Mouse (Mus musculus): ENCODE data around the gene Ctdspl. TPM values are rescaled to one million over a fixed set of nuclear protein-coding genes. Genes with fewer than 3 reads are reported as not detected.

Gene Ctdspl
- polyA plus RNA-seq, 1 experiment from 2014 or later = 4.9 TPM

- ATAC-seq (ENCODE audit: low FRiP score) = no peak
- 92% methylated on average over 8 of the region's 8 CpGs for WGBS
- Histone ChIP-seq H3K9ac (ENCODE audit: low read length) (no peak overlapping the region), H3K4me2 (no peak overlapping the region), H3K36me3 (ENCODE audit: control insufficient read depth, insufficient read depth, low read length) (no peaks in the 10 kb centered on the region), H3K9me3 (ENCODE audit: control insufficient read depth, low read length) (no peaks in the 10 kb centered on the region), H3K4me1 (ENCODE audit: control insufficient read depth, insufficient read depth, low read length) (no peaks in the 10 kb centered on the region), H3K27ac (ENCODE audit: low read depth, low read length) (no peak overlapping the region), H3K27me3 (ENCODE audit: control insufficient read depth, insufficient read depth, low read length) (no peaks in the 10 kb centered on the region), H3K4me3 (ENCODE audit: low read depth, low read length) (no peak overlapping the region)
- DNase-seq (ENCODE audit: low spot score, missing footprints) = no peak
Measured at GRCm38 (mm10) chr9:118887734-118888133, 38.5 kb upstream of the Ctdspl start.

GRCm38 (mm10) chr9:118890149-118890548, 36.1 kb upstream of the Ctdspl start:
- H3K9me3 ChIP-seq (ENCODE audit: control insufficient read depth, low read length) = no peaks in the 10 kb centered on the region
- H3K4me3 ChIP-seq (ENCODE audit: low read depth, low read length) = no peak overlapping the region
- whole genome bisulfite sequencing = 91% methylated on average over 4 of the region's 4 CpGs
- ATAC-seq (ENCODE audit: low FRiP score) (no peak), DNase-seq (ENCODE audit: low spot score, missing footprints) (no peak)
- no peak overlapping the region for H3K9ac ChIP-seq (ENCODE audit: low read length)
- H3K27me3 ChIP-seq (ENCODE audit: control insufficient read depth, insufficient read depth, low read length) = no peaks in the 10 kb centered on the region
- no peaks in the 10 kb centered on the region for H3K36me3 ChIP-seq (ENCODE audit: control insufficient read depth, insufficient read depth, low read length)
- no peaks in the 10 kb centered on the region for H3K4me1 ChIP-seq (ENCODE audit: control insufficient read depth, insufficient read depth, low read length)
- no peak overlapping the region for H3K4me2 ChIP-seq
- no peak overlapping the region for H3K27ac ChIP-seq (ENCODE audit: low read depth, low read length)

- WGBS = 72% methylated on average over 2 of the region's 2 CpGs
- Histone ChIP-seq H3K9ac (ENCODE audit: low read length) (no peak overlapping the region), H3K27ac (ENCODE audit: low read depth, low read length) (no peak overlapping the region), H3K4me2 (no peak overlapping the region), H3K4me3 (ENCODE audit: low read depth, low read length) (no peak overlapping the region), H3K4me1 (ENCODE audit: control insufficient read depth, insufficient read depth, low read length) (no peaks in the 10 kb centered on the region), H3K36me3 (ENCODE audit: control insufficient read depth, insufficient read depth, low read length) (no peaks in the 10 kb centered on the region), H3K9me3 (ENCODE audit: control insufficient read depth, low read length) (no peaks in the 10 kb centered on the region), H3K27me3 (ENCODE audit: control insufficient read depth, insufficient read depth, low read length) (no peaks in the 10 kb centered on the region)
- ATAC-seq (ENCODE audit: low FRiP score) (no peak), DNase-seq (ENCODE audit: low spot score, missing footprints) (no peak)
Measured at GRCm38 (mm10) chr9:118890645-118891044, 35.6 kb upstream of the Ctdspl start.

GRCm38 (mm10) chr9:118891068-118891467, 35.2 kb upstream of the Ctdspl start:
- Histone ChIP-seq H3K27ac (ENCODE audit: low read depth, low read length) (no peak overlapping the region), H3K27me3 (ENCODE audit: control insufficient read depth, insufficient read depth, low read length) (no peaks in the 10 kb centered on the region)

GRCm38 (mm10) chr9:118891593-118891992, 34.7 kb upstream of the Ctdspl start:
- Histone ChIP-seq H3K4me2 (no peak overlapping the region), H3K9me3 (ENCODE audit: control insufficient read depth, low read length) (no peaks in the 10 kb centered on the region), H3K4me1 (ENCODE audit: control insufficient read depth, insufficient read depth, low read length) (no peaks in the 10 kb centered on the region), H3K4me3 (ENCODE audit: low read depth, low read length) (no peak overlapping the region), H3K27me3 (ENCODE audit: control insufficient read depth, insufficient read depth, low read length) (no peaks in the 10 kb centered on the region), H3K27ac (ENCODE audit: low read depth, low read length) (no peak overlapping the region), H3K9ac (ENCODE audit: low read length) (no peak overlapping the region), H3K36me3 (ENCODE audit: control insufficient read depth, insufficient read depth, low read length) (no peaks in the 10 kb centered on the region)
- 87% methylated on average over 9 of the region's 9 CpGs for WGBS
- no peak for DNase-seq (ENCODE audit: low spot score, missing footprints)
- no peak for ATAC-seq (ENCODE audit: low FRiP score)

More at GRCm38 (mm10) chr9:118891068-118891467, 35.2 kb upstream of the Ctdspl start:
- no peaks in the 10 kb centered on the region for H3K9me3 ChIP-seq (ENCODE audit: control insufficient read depth, low read length)
- no peaks in the 10 kb centered on the region for H3K36me3 ChIP-seq (ENCODE audit: control insufficient read depth, insufficient read depth, low read length)
- no peak overlapping the region for H3K9ac ChIP-seq (ENCODE audit: low read length)
- H3K4me1 ChIP-seq (ENCODE audit: control insufficient read depth, insufficient read depth, low read length) = no peaks in the 10 kb centered on the region
- H3K4me3 ChIP-seq (ENCODE audit: low read depth, low read length) = no peak overlapping the region
- no peak overlapping the region for H3K4me2 ChIP-seq
- no peak for DNase-seq (ENCODE audit: low spot score, missing footprints)
- ATAC-seq (ENCODE audit: low FRiP score) = no peak
- 89% methylated on average over 6 of the region's 6 CpGs for WGBS

- H3K27me3 ChIP-seq (ENCODE audit: control insufficient read depth, insufficient read depth, low read length) = no peaks in the 10 kb centered on the region
- no peak overlapping the region for H3K27ac ChIP-seq (ENCODE audit: low read depth, low read length)
- H3K36me3 ChIP-seq (ENCODE audit: control insufficient read depth, insufficient read depth, low read length) = no peaks in the 10 kb centered on the region
- no peak overlapping the region for H3K4me3 ChIP-seq (ENCODE audit: low read depth, low read length)
- no peaks in the 10 kb centered on the region for H3K9me3 ChIP-seq (ENCODE audit: control insufficient read depth, low read length)
- DNase-seq (ENCODE audit: low spot score, missing footprints) = no peak
- H3K4me2 ChIP-seq = no peak overlapping the region
- H3K9ac ChIP-seq (ENCODE audit: low read length) = no peak overlapping the region
- H3K4me1 ChIP-seq (ENCODE audit: control insufficient read depth, insufficient read depth, low read length) = no peaks in the 10 kb centered on the region
- ATAC-seq (ENCODE audit: low FRiP score) = no peak
- WGBS = 83% methylated on average over 2 of the region's 2 CpGs
Measured at GRCm38 (mm10) chr9:118895101-118895500, 31.2 kb upstream of the Ctdspl start.

GRCm38 (mm10) chr9:118900677-118901076, 25.6 kb upstream of the Ctdspl start:
- no peak for DNase-seq (ENCODE audit: low spot score, missing footprints)
- H3K27me3 ChIP-seq (ENCODE audit: control insufficient read depth, insufficient read depth, low read length) = no peaks in the 10 kb centered on the region
- H3K27ac ChIP-seq (ENCODE audit: low read depth, low read length) = no peak overlapping the region
- no peak overlapping the region for H3K9ac ChIP-seq (ENCODE audit: low read length)
- no peak overlapping the region for H3K4me3 ChIP-seq (ENCODE audit: low read depth, low read length)
- no peaks in the 10 kb centered on the region for H3K9me3 ChIP-seq (ENCODE audit: control insufficient read depth, low read length)
- WGBS = 78% methylated on average over 2 of the region's 2 CpGs
- H3K4me1 ChIP-seq (ENCODE audit: control insufficient read depth, insufficient read depth, low read length) = peaks cover 4% of the 10 kb centered on the region; the same call in 1 of the 2 replicates
- ATAC-seq (ENCODE audit: low FRiP score) = no peak
- no peak overlapping the region for H3K4me2 ChIP-seq
- H3K36me3 ChIP-seq (ENCODE audit: control insufficient read depth, insufficient read depth, low read length) = no peaks in the 10 kb centered on the region

GRCm38 (mm10) chr9:118901917-118902316, 24.3 kb upstream of the Ctdspl start:
- Histone ChIP-seq H3K27ac (ENCODE audit: low read depth, low read length) (no peak overlapping the region; the same call in 1 of the 2 replicates), H3K9me3 (ENCODE audit: control insufficient read depth, low read length) (no peaks in the 10 kb centered on the region), H3K4me3 (ENCODE audit: low read depth, low read length) (no peak overlapping the region), H3K27me3 (ENCODE audit: control insufficient read depth, insufficient read depth, low read length) (no peaks in the 10 kb centered on the region), H3K4me1 (ENCODE audit: control insufficient read depth, insufficient read depth, low read length) (peaks cover 4% of the 10 kb centered on the region; the same call in 1 of the 2 replicates), H3K9ac (ENCODE audit: low read length) (no peak overlapping the region), H3K36me3 (ENCODE audit: control insufficient read depth, insufficient read depth, low read length) (no peaks in the 10 kb centered on the region), H3K4me2 (no peak overlapping the region)
- WGBS = 33% methylated on average over 6 of the region's 6 CpGs
- DNase-seq (ENCODE audit: low spot score, missing footprints) (no peak), ATAC-seq (ENCODE audit: low FRiP score) (peak; percentile 61)

GRCm38 (mm10) chr9:118907934-118908620, 18.2 kb upstream of the Ctdspl start:
- Histone ChIP-seq H3K27ac (ENCODE audit: low read depth, low read length) (no peak overlapping the region), H3K4me3 (ENCODE audit: low read depth, low read length) (no peak overlapping the region), H3K4me1 (ENCODE audit: control insufficient read depth, insufficient read depth, low read length) (peaks cover 3% of the 10 kb centered on the region; the same call in 1 of the 2 replicates), H3K27me3 (ENCODE audit: control insufficient read depth, insufficient read depth, low read length) (no peaks in the 10 kb centered on the region), H3K4me2 (no peak overlapping the region), H3K9ac (ENCODE audit: low read length) (no peak overlapping the region), H3K9me3 (ENCODE audit: control insufficient read depth, low read length) (no peaks in the 10 kb centered on the region), H3K36me3 (ENCODE audit: control insufficient read depth, insufficient read depth, low read length) (no peaks in the 10 kb centered on the region)
- 53% methylated on average over 18 of the region's 18 CpGs for WGBS
- ATAC-seq (ENCODE audit: low FRiP score) (peak; percentile 77), DNase-seq (ENCODE audit: low spot score, missing footprints) (peak; percentile 98)

All from midbrain, embryonic 11.5 days (tissue).